Mouse (Mus musculus) lung, adult 2 months (tissue): Measurements from ENCODE around the gene Gm11983.

ENCODE experiments used
- CTCF ChIP-seq: fragments of 200-500 bp; IDR thresholded peaks from 2 replicates; pipeline ENCODE4 v1.5.1; 2011; ENCODE audit warnings: mild to moderate bottlenecking, low read length, control low read depth; ENCODE audit not compliant: insufficient read depth
- POLR2A ChIP-seq: fragments of 200-500 bp; IDR thresholded peaks from 2 replicates; pipeline ENCODE4 v1.6.1; 2011; ENCODE audit warnings: low read depth, mild to moderate bottlenecking, control low read depth, low read length, borderline replicate concordance; ENCODE audit errors: extremely low read depth

DNA sequence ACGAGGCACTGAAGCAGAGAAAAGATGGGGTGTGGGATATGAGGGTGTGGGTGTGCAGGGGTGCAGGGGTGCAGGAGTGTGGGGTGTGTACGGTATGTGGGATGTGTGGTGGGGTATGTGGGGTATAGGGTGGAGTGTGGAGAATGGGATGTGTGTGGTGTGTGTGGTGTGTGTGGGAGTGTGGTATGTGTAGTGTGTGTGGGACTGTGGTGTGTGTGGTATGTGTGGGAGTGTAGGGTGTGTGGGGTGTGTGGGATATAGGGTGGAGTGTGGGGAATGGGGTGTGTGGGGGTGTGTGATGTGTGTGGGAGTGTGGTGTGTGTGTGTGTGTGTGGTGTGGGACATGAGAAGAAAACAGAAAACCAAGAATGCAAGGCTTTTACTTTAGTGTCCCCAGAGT lies 14.3 kb downstream of the Gm11983 start:
- TF ChIP-seq CTCF (no peak), POLR2A (no peak)
